Mouse (Mus musculus) hindbrain, embryonic 11.5 days (tissue): ENCODE measurements around the gene Rsph9. TPM values are rescaled to one million over a fixed set of nuclear protein-coding genes. Genes with fewer than 3 reads are reported as not detected.

Experiments
- ATAC-seq: fragments of 200-750 bp; cut with Nextera tagmentation; 2 replicates; pipeline ENCODE4 v1.8.0; 2017; ENCODE audit warnings: mild to moderate bottlenecking, moderate TSS enrichment, moderate library complexity; ENCODE audit not compliant: low FRiP score
- DNase-seq: peaks from one replicate; pipeline ENCODE4 v3.0.0-alpha.2; 2015; ENCODE audit warnings: low spot score
- H3K27ac ChIP-seq: fragments of 300-500 bp; sonication (generic); 2 replicates; pipeline ENCODE4 v1.5.1; 2014; ENCODE audit warnings: mild to moderate bottlenecking, low read depth, low read length
- H3K27me3 ChIP-seq: fragments of 300-500 bp; sonication (generic); 2 replicates; pipeline ENCODE4 v1.6.1; 2014; ENCODE audit warnings: mild to moderate bottlenecking, low read length, moderate library complexity, mixed read lengths; ENCODE audit not compliant: control insufficient read depth, insufficient read depth
- H3K36me3 ChIP-seq: fragments of 300-500 bp; sonication (generic); 2 replicates; pipeline ENCODE4 v1.6.1; 2014; ENCODE audit warnings: mild to moderate bottlenecking, low read length, moderate library complexity, mixed read lengths; ENCODE audit not compliant: control insufficient read depth, insufficient read depth
- H3K4me1 ChIP-seq: fragments of 300-500 bp; sonication (generic); replicated peaks from 2 replicates; pipeline ENCODE4 v1.6.1; 2014; ENCODE audit warnings: low read length, mixed read lengths; ENCODE audit not compliant: control insufficient read depth, insufficient read depth
- H3K4me2 ChIP-seq: fragments of 300-500 bp; sonication (generic); replicated peaks from 2 replicates; pipeline ENCODE4 v1.6.1; 2014; ENCODE audit warnings: mild to moderate bottlenecking, low read depth, low read length
- H3K4me3 ChIP-seq: fragments of 300-500 bp; sonication (generic); 2 replicates; pipeline ENCODE4 v1.5.1; 2014; ENCODE audit warnings: low read depth, low read length
- H3K9ac ChIP-seq: fragments of 300-500 bp; sonication (generic); 2 replicates; pipeline ENCODE4 v1.6.1; 2014; ENCODE audit warnings: low read depth, low read length
- H3K9me3 ChIP-seq: fragments of 300-500 bp; sonication (generic); 2 replicates; pipeline ENCODE4 v1.6.1; 2016; ENCODE audit warnings: low read length; ENCODE audit not compliant: control insufficient read depth
- WGBS: fragments of 180-500 bp; shearing (Covaris S2); extraction: QIAGEN DNeasy Blood & Tissue Kit; methylation state at CpG from one replicate; pipeline ENCODE4 v1.1.7; 2014; 5-methylcytosine and 5-hydroxymethylcytosine counted together
- polyA plus RNA-seq: library from polyadenylated mRNA; unstranded; fragments of >200 nt; fragmentation: Nextera tagmentation; extraction: Ambion mirVana; gene quantifications from 2 replicates; pipeline ENCODE4 v1.2.1, GENCODE M21; 2014

Gene Rsph9
- polyA plus RNA-seq, 1 experiment from 2014 or later, result 17.6 TPM

DNA sequence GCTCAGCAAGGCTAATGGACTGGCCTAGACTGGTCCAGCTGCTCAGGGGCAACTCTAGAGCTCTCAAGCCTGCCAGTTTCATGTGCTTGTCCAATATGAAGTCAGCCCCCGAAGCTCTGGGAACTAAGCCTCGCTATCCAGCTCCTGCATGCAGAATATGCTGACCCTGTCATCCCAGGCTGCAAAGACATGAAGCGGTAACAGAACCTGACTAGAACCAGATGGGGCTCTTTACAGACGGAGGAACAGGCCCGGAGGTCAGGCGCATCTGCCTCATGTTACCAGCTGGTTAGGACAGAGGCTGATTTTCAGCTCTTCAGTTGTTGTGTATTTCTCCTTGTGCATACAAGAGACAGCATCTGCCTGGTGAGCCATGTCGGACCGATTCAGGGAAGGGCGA is 42.1 kb downstream of the Rsph9 start:
- H3K27me3 ChIP-seq, result no peaks in the 10 kb centered on the region
- 0 out of 2 replicates have a peak overlapping the region, but pooled peaks have one; percentile 10 for H3K27ac ChIP-seq
- H3K36me3 ChIP-seq, result no peaks in the 10 kb centered on the region
- no peak overlapping the region for H3K4me3 ChIP-seq
- no peak for ATAC-seq
- no peak for DNase-seq
- no peak overlapping the region for H3K9ac ChIP-seq
- H3K4me1 ChIP-seq, result no peaks in the 10 kb centered on the region; the same call in 1 of the 2 replicates
- H3K4me2 ChIP-seq, result no peak overlapping the region
- no peaks in the 10 kb centered on the region for H3K9me3 ChIP-seq
- 68% methylated on average over 9 of the region's 9 CpGs for WGBS

DNA sequence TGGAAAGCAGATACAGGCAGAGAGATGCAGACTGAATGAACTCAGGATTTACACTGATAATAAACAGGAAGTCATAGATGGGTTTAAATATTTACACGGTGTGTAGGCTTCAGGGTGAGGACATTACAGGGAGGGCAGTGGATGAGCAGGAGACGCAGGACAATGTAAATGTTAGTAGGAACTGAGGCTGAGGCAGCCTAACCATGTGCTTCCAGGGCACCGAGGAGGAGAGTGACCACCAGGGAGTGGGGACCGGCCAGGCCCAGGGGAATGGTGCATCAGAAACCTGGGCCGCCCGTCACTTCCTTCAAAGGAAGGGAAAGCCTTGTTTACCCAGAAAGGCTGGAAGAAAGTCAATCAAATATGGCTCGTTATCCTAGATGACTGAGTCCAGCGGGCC is 45.5 kb downstream of the Rsph9 start:
- Histone ChIP-seq H3K9me3 (no peaks in the 10 kb centered on the region), H3K36me3 (no peaks in the 10 kb centered on the region), H3K4me3 (no peak overlapping the region), H3K27me3 (no peaks in the 10 kb centered on the region), H3K27ac (no peak overlapping the region), H3K4me2 (no peak overlapping the region), H3K4me1 (no peaks in the 10 kb centered on the region), H3K9ac (no peak overlapping the region)
- WGBS, result 74% methylated on average over 8 of the region's 8 CpGs
- DNase-seq (no peak), ATAC-seq (no peak)

DNA sequence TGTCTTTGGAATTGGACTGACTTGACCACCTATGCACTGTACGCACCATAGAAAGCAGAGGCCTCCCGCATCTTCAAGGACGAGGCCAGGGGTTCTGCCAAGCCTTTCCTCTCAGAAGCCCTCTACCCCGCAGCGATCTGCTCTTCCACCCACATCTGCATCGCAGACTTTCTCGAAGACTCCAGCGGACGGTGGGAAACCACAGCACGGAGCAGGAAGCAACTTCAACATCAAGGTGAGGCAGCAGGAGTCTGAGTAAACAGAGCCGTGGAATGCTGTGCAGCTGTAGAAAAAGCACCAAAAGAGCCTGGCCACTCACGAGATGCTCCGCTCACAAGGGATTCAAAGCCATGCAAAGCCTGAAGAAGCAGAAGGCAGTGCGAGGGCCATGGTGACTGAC is 52.1 kb downstream of the Rsph9 start:
- Histone ChIP-seq H3K9ac (no peak overlapping the region), H3K36me3 (no peaks in the 10 kb centered on the region), H3K4me1 (no peaks in the 10 kb centered on the region), H3K27ac (no peak overlapping the region), H3K4me2 (no peak overlapping the region), H3K9me3 (no peaks in the 10 kb centered on the region), H3K27me3 (0 out of 2 replicates have a peak, but pooled peaks cover 3% of the 10 kb centered on the region), H3K4me3 (no peak overlapping the region)
- no peak for ATAC-seq
- DNase-seq, result no peak
- 68% methylated on average over 14 of the region's 14 CpGs for WGBS

DNA sequence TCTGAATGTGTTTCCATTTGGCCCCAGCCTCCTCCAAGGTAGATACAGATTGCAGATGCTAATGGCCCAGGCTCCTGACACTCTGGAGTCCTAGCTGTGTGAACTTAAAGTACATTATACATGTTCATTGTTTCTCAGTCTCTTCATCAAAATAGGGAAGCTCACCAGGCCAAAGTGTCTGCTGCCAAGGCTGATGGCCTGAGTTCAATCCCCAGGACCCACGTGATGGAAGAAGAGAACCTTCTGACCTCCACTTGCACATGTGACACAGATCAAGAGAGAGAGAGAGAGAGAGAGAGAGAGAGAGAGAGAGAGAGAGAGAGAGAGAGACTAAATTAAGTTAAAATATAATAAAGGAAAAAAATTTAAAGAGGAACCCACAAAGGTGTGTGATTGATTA is 52.7 kb downstream of the Rsph9 start:
- ATAC-seq (no peak), DNase-seq (no peak)
- Histone ChIP-seq H3K27ac (no peak overlapping the region), H3K9ac (no peak overlapping the region), H3K4me2 (no peak overlapping the region), H3K27me3 (0 out of 2 replicates have a peak, but pooled peaks cover 3% of the 10 kb centered on the region), H3K4me3 (no peak overlapping the region), H3K4me1 (no peaks in the 10 kb centered on the region), H3K9me3 (no peaks in the 10 kb centered on the region), H3K36me3 (no peaks in the 10 kb centered on the region)
- 71% methylated on average over 1 of the region's 1 CpGs for WGBS

DNA sequence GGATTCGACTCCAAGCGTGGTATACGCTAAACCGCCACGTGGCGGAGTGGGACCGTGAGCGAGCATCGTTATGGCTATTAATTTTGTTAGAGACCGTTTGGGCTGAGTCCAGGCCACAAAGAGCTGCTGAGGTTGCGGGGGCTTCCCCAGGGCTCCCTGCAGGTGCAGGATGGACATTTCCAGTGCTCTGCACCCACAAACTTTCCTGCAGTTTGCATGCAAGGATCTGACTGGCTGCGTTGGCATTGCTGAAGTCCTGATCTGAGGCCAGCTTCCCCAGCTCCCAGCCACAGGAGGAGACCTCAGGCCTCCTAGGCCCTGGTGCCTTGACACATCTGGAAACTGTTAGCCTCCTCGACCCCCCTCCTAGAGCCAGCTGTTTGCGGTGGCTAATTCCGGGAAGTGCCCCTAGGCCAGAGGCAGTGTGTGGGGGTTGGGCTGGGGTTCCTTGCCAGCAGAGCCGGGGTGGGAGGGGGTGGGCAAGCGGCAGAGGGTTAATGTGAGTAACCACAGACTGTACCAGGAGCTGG is 57.6 kb downstream of the Rsph9 start:
- DNase-seq (peak; percentile 52), ATAC-seq (no peak)
- Histone ChIP-seq H3K4me2 (no peak overlapping the region), H3K9ac (no peak overlapping the region), H3K4me3 (no peak overlapping the region), H3K4me1 (no peaks in the 10 kb centered on the region), H3K27ac (no peak overlapping the region), H3K9me3 (no peaks in the 10 kb centered on the region), H3K36me3 (no peaks in the 10 kb centered on the region), H3K27me3 (0 out of 2 replicates have a peak, but pooled peaks cover 3% of the 10 kb centered on the region)
- WGBS, result 50% methylated on average over 17 of the region's 17 CpGs

DNA sequence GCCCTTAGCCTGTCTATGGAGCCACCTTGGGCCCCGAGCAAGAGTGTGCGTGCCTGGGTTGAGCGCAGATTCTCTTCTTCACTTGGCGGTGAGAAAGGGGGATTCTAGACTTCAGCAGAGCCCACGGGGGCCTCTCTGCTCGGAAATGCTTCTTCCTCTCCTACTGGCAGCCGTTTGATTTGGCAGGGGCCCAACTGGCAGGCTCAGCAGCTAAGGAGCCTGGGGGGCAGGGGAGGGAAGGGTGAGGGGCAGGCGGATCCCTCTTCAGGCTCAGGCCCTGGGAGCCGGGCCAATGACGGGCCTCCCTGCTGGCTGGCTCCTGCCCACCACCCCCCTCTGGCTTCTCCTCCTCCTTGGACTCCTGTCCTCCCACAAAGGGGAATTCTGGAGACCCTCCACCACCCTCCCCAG is 59.9 kb downstream of the Rsph9 start:
- 26% methylated on average over 10 of the region's 10 CpGs for WGBS
- Histone ChIP-seq H3K27ac (no peak overlapping the region), H3K4me2 (no peak overlapping the region), H3K27me3 (0 out of 2 replicates have a peak, but pooled peaks cover 3% of the 10 kb centered on the region), H3K4me3 (no peak overlapping the region), H3K4me1 (no peaks in the 10 kb centered on the region), H3K9ac (no peak overlapping the region), H3K9me3 (no peaks in the 10 kb centered on the region), H3K36me3 (no peaks in the 10 kb centered on the region)
- DNase-seq, result peak; percentile 35
- ATAC-seq, result no peak; the same call in 1 of the 2 replicates

DNA sequence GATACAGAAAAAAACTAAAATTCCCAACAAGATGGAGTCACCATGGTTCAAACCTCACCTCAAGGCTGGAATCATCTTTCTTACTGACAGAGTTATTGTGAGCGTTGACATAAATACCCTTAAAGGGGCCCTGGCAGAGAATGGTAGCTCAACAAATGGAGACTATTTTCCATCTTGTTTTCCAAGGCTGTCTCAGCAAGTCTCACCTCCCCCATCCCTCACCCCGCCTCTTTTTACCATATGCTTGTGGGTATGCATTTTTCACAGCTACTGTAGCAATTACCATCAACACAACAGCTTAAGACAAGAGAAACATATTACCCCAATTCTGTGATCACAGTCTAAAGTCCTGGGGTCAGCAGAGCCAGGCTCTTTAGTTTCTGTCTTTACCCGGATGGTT is 60.6 kb downstream of the Rsph9 start:
- ATAC-seq, result no peak

DNA sequence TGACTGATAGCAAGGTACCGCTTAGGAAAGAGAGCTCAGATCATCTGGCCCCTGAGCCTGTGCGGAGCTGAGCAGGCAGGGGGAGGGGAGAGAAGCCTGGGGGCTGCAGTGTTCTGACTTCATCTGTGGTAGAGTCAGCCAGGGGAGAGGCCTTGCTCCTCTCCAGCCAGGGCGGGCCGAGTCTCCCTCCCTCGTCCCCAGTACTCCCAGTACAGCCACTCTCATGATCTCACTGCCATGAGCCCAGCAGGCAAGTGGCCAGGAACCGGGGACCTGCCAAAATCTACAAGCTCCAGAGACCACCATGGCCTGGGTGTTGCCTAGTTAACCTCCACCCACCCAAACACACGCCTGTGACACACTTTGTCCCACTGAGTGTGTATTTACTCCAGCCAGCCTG is 62.4 kb downstream of the Rsph9 start:
- 71% methylated on average over 7 of the region's 7 CpGs for WGBS
- H3K4me3 ChIP-seq, result no peak overlapping the region
- no peaks in the 10 kb centered on the region for H3K36me3 ChIP-seq
- H3K27me3 ChIP-seq, result no peaks in the 10 kb centered on the region
- DNase-seq (no peak), ATAC-seq (no peak)
- H3K27ac ChIP-seq, result no peak overlapping the region
- no peak overlapping the region for H3K4me2 ChIP-seq
- H3K4me1 ChIP-seq, result no peaks in the 10 kb centered on the region
- H3K9ac ChIP-seq, result no peak overlapping the region
- no peaks in the 10 kb centered on the region for H3K9me3 ChIP-seq

More for the DNA sequence above, 60.6 kb downstream of the Rsph9 start:
- Histone ChIP-seq H3K9ac (no peak overlapping the region), H3K36me3 (no peaks in the 10 kb centered on the region), H3K4me1 (no peaks in the 10 kb centered on the region), H3K4me3 (no peak overlapping the region), H3K9me3 (no peaks in the 10 kb centered on the region), H3K27ac (no peak overlapping the region), H3K27me3 (0 out of 2 replicates have a peak, but pooled peaks cover 3% of the 10 kb centered on the region), H3K4me2 (no peak overlapping the region)
- 92% methylated on average over 3 of the region's 3 CpGs for WGBS
- DNase-seq, result no peak

DNA sequence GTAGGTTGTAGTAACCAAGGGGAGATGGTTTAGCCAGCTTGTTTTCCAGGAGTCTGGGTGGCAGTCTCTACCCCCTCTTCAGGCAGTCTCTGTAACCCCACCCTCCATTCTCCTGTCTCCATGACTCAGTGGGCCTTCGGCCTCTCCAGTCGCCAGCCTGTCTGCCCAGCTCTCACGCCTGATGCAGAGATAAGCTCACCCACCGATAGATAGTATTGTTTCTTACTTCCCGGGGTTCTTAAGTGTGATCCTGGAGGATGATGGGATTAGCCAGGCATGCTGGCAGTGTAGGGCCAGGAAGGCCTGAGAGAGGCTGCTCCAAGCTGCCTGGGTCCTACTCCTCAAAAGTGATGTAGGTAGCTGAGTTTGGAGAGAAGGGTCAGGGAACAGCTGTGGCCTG is 63.0 kb downstream of the Rsph9 start:
- Histone ChIP-seq H3K4me1 (no peaks in the 10 kb centered on the region), H3K4me3 (no peak overlapping the region), H3K36me3 (no peaks in the 10 kb centered on the region), H3K9me3 (no peaks in the 10 kb centered on the region), H3K27me3 (no peaks in the 10 kb centered on the region), H3K9ac (no peak overlapping the region), H3K4me2 (no peak overlapping the region), H3K27ac (no peak overlapping the region; the same call in 1 of the 2 replicates)
- 60% methylated on average over 5 of the region's 5 CpGs for WGBS
- DNase-seq (no peak), ATAC-seq (no peak)
